Mouse (Mus musculus) intestine, postnatal 0 days (tissue): ENCODE data around the gene Chek2. TPM values are rescaled to one million over a fixed set of nuclear protein-coding genes. Genes with fewer than 3 reads are reported as not detected.

Experiments used
- ATAC-seq: fragments of 200-750 bp; cut with Nextera tagmentation; 2 replicates; pipeline ENCODE4 v1.8.0; 2017; ENCODE audit warnings: mild to moderate bottlenecking, moderate TSS enrichment, moderate library complexity
- H3K27ac ChIP-seq: fragments of 300-500 bp; sonication (generic); 2 replicates; pipeline ENCODE4 v1.5.1; 2014; ENCODE audit warnings: mild to moderate bottlenecking, low read depth, low read length, moderate library complexity
- H3K27me3 ChIP-seq: fragments of 300-500 bp; sonication (generic); replicated peaks from 2 replicates; pipeline ENCODE4 v1.6.1; 2014; ENCODE audit warnings: low read length, mixed read lengths; ENCODE audit not compliant: control insufficient read depth, insufficient read depth
- H3K36me3 ChIP-seq: fragments of 300-500 bp; sonication (generic); 2 replicates; pipeline ENCODE4 v1.6.1; 2014; ENCODE audit warnings: mild to moderate bottlenecking, moderate library complexity; ENCODE audit not compliant: control insufficient read depth, insufficient read depth
- H3K4me1 ChIP-seq: fragments of 300-500 bp; sonication (generic); replicated peaks from 2 replicates; pipeline ENCODE4 v1.6.1; 2014; ENCODE audit warnings: antibody characterized with exemption, low read length, mixed read lengths; ENCODE audit not compliant: control insufficient read depth, insufficient read depth
- H3K4me2 ChIP-seq: fragments of 300-500 bp; sonication (generic); replicated peaks from 2 replicates; pipeline ENCODE4 v1.6.1; 2014; ENCODE audit warnings: low read depth, mild to moderate bottlenecking, moderate library complexity
- H3K4me3 ChIP-seq: fragments of 300-500 bp; sonication (generic); 2 replicates; pipeline ENCODE4 v1.5.1; 2014; ENCODE audit warnings: low read depth, low read length
- H3K9ac ChIP-seq: fragments of 300-500 bp; sonication (generic); 2 replicates; pipeline ENCODE4 v1.6.1; 2014; ENCODE audit warnings: mild to moderate bottlenecking, low read depth, low read length
- H3K9me3 ChIP-seq: fragments of 300-500 bp; sonication (generic); 2 replicates; pipeline ENCODE4 v1.6.1; 2016; ENCODE audit warnings: mixed run types; ENCODE audit not compliant: control insufficient read depth
- CTCF ChIP-seq: sonication (generic); IDR thresholded peaks from 2 replicates; pipeline ENCODE4 v1.5.1; 2016; ENCODE audit warnings: low read depth, mild to moderate bottlenecking, control low read depth, antibody characterized with exemption, moderate library complexity
- WGBS: fragments of 180-500 bp; shearing (Covaris S2); extraction: QIAGEN DNeasy Blood & Tissue Kit; methylation state at CpG from one replicate; pipeline ENCODE4 v1.1.7; 2014; 5-methylcytosine and 5-hydroxymethylcytosine counted together
- polyA plus RNA-seq: library from polyadenylated mRNA; unstranded; fragments of >200 nt; fragmentation: Nextera tagmentation; extraction: Ambion mirVana; gene quantifications from 2 replicates; pipeline ENCODE4 v1.2.1, GENCODE M21; 2015

Gene Chek2
- polyA plus RNA-seq, 1 experiment from 2014 or later = 10.5 TPM

- H3K27ac ChIP-seq = no peak overlapping the region
- TF ChIP-seq CTCF = peak; percentile 39; the same call in 1 of the 2 replicates
- H3K4me1 ChIP-seq = no peaks in the 10 kb centered on the region
- H3K4me2 ChIP-seq = no peak overlapping the region
- no peaks in the 10 kb centered on the region for H3K9me3 ChIP-seq
- no peak overlapping the region for H3K4me3 ChIP-seq
- H3K9ac ChIP-seq = no peak overlapping the region
- ATAC-seq = no peak
- no peaks in the 10 kb centered on the region for H3K27me3 ChIP-seq
- no peaks in the 10 kb centered on the region for H3K36me3 ChIP-seq
These were observed 69.1 kb downstream of the Chek2 start for GRCm38 (mm10) chr5:110908879-110909278.

- Histone ChIP-seq H3K4me3 (no peak overlapping the region), H3K36me3 (no peaks in the 10 kb centered on the region), H3K9ac (no peak overlapping the region), H3K4me2 (no peak overlapping the region), H3K9me3 (no peaks in the 10 kb centered on the region), H3K27me3 (no peaks in the 10 kb centered on the region), H3K27ac (no peak overlapping the region), H3K4me1 (no peaks in the 10 kb centered on the region)
- WGBS = 88% methylated on average over 4 of the region's 4 CpGs
- ATAC-seq = no peak
- no peak for TF ChIP-seq CTCF
These were observed 70.3 kb downstream of the Chek2 start for GRCm38 (mm10) chr5:110909955-110910589.

GRCm38 (mm10) chr5:110914859-110915258 is 75.1 kb downstream of the Chek2 start:
- H3K9me3 ChIP-seq = no peaks in the 10 kb centered on the region
- no peak overlapping the region for H3K4me2 ChIP-seq
- WGBS = 78% methylated on average over 11 of the region's 11 CpGs
- no peaks in the 10 kb centered on the region for H3K4me1 ChIP-seq
- no peak overlapping the region for H3K27ac ChIP-seq
- no peaks in the 10 kb centered on the region for H3K27me3 ChIP-seq
- TF ChIP-seq CTCF = no peak
- H3K36me3 ChIP-seq = no peaks in the 10 kb centered on the region
- no peak overlapping the region for H3K9ac ChIP-seq
- ATAC-seq = no peak
- no peak overlapping the region for H3K4me3 ChIP-seq

DNA sequence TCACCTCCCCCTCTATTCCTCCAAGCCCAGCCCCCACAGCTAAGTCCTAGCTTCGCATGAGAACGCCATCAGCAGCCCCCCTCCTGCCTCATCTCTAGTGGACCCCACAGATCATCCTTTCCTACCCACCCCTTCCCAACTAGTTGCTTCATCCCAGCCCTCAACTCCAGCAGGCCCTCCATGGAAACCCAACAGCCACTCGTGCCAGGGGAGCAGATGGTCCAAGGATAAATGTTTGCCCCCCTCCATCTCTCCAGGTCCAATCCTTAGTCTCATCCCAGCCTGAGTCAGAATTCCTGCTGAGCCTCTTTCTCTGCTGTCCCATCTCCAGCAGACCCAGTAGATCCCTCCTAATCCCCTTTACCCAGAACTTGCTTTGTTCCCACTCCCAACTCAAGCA is 76.5 kb downstream of the Chek2 start:
- Histone ChIP-seq H3K9ac (no peak overlapping the region), H3K9me3 (no peaks in the 10 kb centered on the region), H3K27ac (no peak overlapping the region), H3K27me3 (no peaks in the 10 kb centered on the region), H3K4me3 (no peak overlapping the region), H3K4me2 (no peak overlapping the region), H3K4me1 (no peaks in the 10 kb centered on the region), H3K36me3 (no peaks in the 10 kb centered on the region)
- TF ChIP-seq CTCF = no peak
- 88% methylated on average over 3 of the region's 3 CpGs for WGBS
- no peak for ATAC-seq

DNA sequence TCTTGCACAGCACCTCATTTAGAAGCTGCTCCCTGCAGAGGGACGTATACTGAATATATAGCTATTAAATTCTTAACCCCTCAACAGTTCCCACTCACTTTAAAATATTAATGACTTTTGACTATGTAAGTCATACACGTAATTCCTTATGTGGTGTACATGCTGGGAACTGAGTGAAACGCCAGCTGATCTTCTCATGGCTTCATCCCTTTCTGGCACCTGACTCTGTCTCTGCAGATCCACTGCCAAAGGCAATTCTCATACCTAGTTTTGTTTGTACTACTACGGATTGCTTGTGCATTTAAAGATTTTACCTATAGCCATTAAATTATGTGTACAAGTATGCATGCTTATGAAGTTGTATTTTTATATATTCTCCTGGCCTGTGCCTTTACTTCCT is 79.8 kb downstream of the Chek2 start:
- no peak overlapping the region for H3K4me3 ChIP-seq
- no peaks in the 10 kb centered on the region for H3K36me3 ChIP-seq
- no peak for ATAC-seq
- H3K4me1 ChIP-seq = no peaks in the 10 kb centered on the region
- H3K27ac ChIP-seq = no peak overlapping the region
- no peaks in the 10 kb centered on the region for H3K9me3 ChIP-seq
- no peak for TF ChIP-seq CTCF
- no peaks in the 10 kb centered on the region for H3K27me3 ChIP-seq
- no peak overlapping the region for H3K4me2 ChIP-seq
- WGBS = 88% methylated on average over 4 of the region's 4 CpGs
- H3K9ac ChIP-seq = no peak overlapping the region

- no peaks in the 10 kb centered on the region for H3K36me3 ChIP-seq
- ATAC-seq = no peak
- no peaks in the 10 kb centered on the region for H3K4me1 ChIP-seq
- TF ChIP-seq CTCF = peak; percentile 67
- H3K27ac ChIP-seq = no peak overlapping the region
- H3K4me3 ChIP-seq = no peak overlapping the region
- no peaks in the 10 kb centered on the region for H3K9me3 ChIP-seq
- H3K27me3 ChIP-seq = no peaks in the 10 kb centered on the region
- H3K4me2 ChIP-seq = no peak overlapping the region
- no peak overlapping the region for H3K9ac ChIP-seq
- 15% methylated on average over 1 of the region's 1 CpGs for WGBS
These were observed 83.6 kb downstream of the Chek2 start for GRCm38 (mm10) chr5:110923336-110923735.

Other genes with a start within 250 kb of the Chek2 start
- gene Noc4l, start 186.6 kb upstream of the Chek2 start, polyA plus RNA-seq = 15.8 and 17.2 TPM in 2 replicates
- gene Ddx51, start 186.5 kb upstream of the Chek2 start, polyA plus RNA-seq = 4.9 and 6.9 TPM in 2 replicates
- gene Ep400, start 69.3 kb upstream of the Chek2 start, polyA plus RNA-seq = 11.0 and 13.1 TPM in 2 replicates
- 30.5 and 32.1 TPM in 2 replicates for gene Pus1, start 59.3 kb upstream of the Chek2 start, polyA plus RNA-seq
- gene Ulk1, start 29.9 kb upstream of the Chek2 start, polyA plus RNA-seq = 6.0 and 6.4 TPM in 2 replicates
- 50.0 and 52.2 TPM in 2 replicates for gene Hscb, start 202 bp upstream of the Chek2 start, polyA plus RNA-seq
- 2.9 and 3.4 TPM in 2 replicates for gene Ttc28, start 39.8 kb downstream of the Chek2 start, polyA plus RNA-seq